Mouse (Mus musculus): Measurements from ENCODE around the gene Phf1.
A peak's percentile ranks its signal among the peaks of the same experiment; 100 is the strongest.

The Phf1 gene

GRCm38 (mm10) chr17:26933885-26934827 lies 1.3 kb downstream of the Phf1 start:
- no peak for DNase-seq (ENCODE audit: low spot score in 2 of 2)

GRCm38 (mm10) chr17:26935027-26935426 lies 2.2 kb downstream of the Phf1 start:
- DNase-seq (ENCODE audit: low spot score in 2 of 2) = no peak

GRCm38 (mm10) chr17:26936453-26936852 lies 3.6 kb downstream of the Phf1 start:
- DNase-seq (ENCODE audit: low spot score in 2 of 2) = no peak

- no peak for DNase-seq (ENCODE audit: low spot score in 2 of 2)
Observed at GRCm38 (mm10) chr17:26936921-26937695, 4.3 kb downstream of the Phf1 start.

GRCm38 (mm10) chr17:26937883-26938695 lies 5.2 kb downstream of the Phf1 start:
- DNase-seq (ENCODE audit: low spot score in 2 of 2) = no peak

GRCm38 (mm10) chr17:26938731-26939130 lies 5.9 kb downstream of the Phf1 start:
- no peak for DNase-seq (ENCODE audit: low spot score in 2 of 2)

- peak; percentile 100 for DNase-seq (ENCODE audit: low spot score in 2 of 2)
Observed at GRCm38 (mm10) chr17:26939178-26939972, 6.5 kb downstream of the Phf1 start, which contains the start of gene Cuta. Gene Cuta, minus strand, starts transcription at chr17:26939569.

GRCm38 (mm10) chr17:26939973-26940300 lies 7.1 kb downstream of the Phf1 start:
- DNase-seq (ENCODE audit: low spot score in 2 of 2) = no peak

- no peak for DNase-seq (ENCODE audit: low spot score in 2 of 2)
Observed at GRCm38 (mm10) chr17:26941031-26941789, 8.4 kb downstream of the Phf1 start, which contains the start of gene Syngap1. Gene Syngap1, plus strand, starts transcription at chr17:26941253.

GRCm38 (mm10) chr17:26941841-26942570 lies 9.2 kb downstream of the Phf1 start:
- DNase-seq (ENCODE audit: low spot score in 2 of 2) = no peak

GRCm38 (mm10) chr17:26945824-26946495 lies 13.1 kb downstream of the Phf1 start:
- no peak for DNase-seq (ENCODE audit: low spot score in 2 of 2)

- peak; percentile 56 to 76 for DNase-seq (ENCODE audit: low spot score in 2 of 2)
Observed at GRCm38 (mm10) chr17:26946567-26946966, 13.7 kb downstream of the Phf1 start.

GRCm38 (mm10) chr17:26947231-26948100 lies 14.6 kb downstream of the Phf1 start:
- DNase-seq (ENCODE audit: low spot score in 2 of 2) = no peak

GRCm38 (mm10) chr17:26948316-26949050 lies 15.6 kb downstream of the Phf1 start:
- DNase-seq (ENCODE audit: low spot score in 2 of 2) = no peak

GRCm38 (mm10) chr17:26949051-26949577 lies 16.3 kb downstream of the Phf1 start:
- DNase-seq (ENCODE audit: low spot score in 2 of 2) = no peak

GRCm38 (mm10) chr17:26949866-26950265 lies 17.0 kb downstream of the Phf1 start:
- DNase-seq (ENCODE audit: low spot score in 2 of 2) = no peak
